Mouse (Mus musculus) urinary bladder, postnatal 14 days (tissue): ENCODE measurements around the gene Vmn1r113.
"Not testable (repeated sequence)": the region's sequence is repeated elsewhere in the genome, so short reads cannot be mapped to it uniquely, and the experiment has no call there.

ENCODE experiments used
- DNase-seq: peaks from one replicate; pipeline ENCODE4 v3.0.0; 2021; ENCODE audit warnings: low spot score

Vmn1r113 gene

DNA sequence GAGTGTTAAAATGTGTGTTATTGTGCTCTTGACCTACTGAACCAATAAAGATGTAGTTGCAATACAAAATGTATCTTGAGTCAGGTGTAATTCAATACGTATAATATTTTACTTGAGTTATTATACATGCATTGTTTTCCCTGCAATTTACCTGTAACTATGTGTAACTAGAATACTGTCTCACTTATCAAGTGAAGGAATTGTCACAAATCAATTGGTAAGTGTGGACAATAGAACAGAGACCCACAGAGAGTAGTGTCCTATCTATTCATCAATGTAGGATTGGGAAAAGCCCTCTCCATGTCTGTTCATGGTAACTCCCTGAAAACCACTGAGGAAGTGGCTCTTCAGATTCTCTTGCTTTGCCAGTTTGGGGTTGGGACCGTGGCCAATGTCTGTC lies at the start of gene Vmn1r113:
TSS of gene Vmn1r113 (plus strand) at position 301 of the 400 bp plus-strand sequence.
- DNase-seq: not testable (repeated sequence)

DNA sequence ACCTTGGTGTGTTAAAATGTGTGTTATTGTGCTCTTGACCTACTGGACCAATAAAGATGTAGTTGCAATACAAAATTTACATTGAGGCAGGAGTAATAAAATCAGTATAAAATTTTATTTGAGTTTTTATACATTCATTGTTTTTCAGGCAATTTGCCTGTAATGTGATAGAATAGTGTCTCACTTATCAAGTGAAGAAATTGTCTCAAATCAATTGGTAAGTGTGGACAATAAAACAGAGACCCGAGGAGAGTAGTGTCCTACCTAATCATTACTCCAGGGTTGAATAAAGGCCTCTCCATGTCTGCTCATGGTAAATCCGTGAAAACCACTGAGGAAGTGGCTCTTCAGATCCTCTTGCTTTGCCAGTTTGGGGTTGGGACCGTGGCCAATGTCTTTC lies 16.2 kb upstream of the Vmn1r113 start, which contains the start of gene Vmn1r112:
TSS of gene Vmn1r112 (plus strand) at position 301 of the 400 bp plus-strand sequence.
- DNase-seq: not testable (repeated sequence)

DNA sequence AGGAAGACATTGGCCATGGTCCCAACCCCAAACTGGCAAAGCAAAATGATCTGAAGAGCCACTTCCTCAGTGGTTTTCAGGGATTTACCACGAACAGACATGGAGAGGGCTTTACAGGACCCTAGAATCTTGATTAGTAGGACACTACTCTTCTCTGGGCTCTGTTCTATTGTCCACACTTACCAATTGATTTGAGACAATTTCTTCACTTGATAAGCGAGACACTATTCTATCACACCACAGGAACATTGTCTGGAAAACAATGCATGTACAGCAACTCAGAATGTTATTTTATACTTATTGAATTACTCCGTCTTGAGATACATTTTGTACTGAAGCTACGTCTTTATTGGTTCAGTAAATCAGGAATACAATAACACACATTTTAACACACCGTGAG lies 25.0 kb downstream of the Vmn1r113 start, which contains the start of gene Vmn1r114:
TSS of gene Vmn1r114 (minus strand) at position 101 of the 400 bp plus-strand sequence.
- not testable (repeated sequence) for DNase-seq
